Mouse (Mus musculus) splenic B cell, adult 2 months (primary cell): Measurements from ENCODE around the gene Tmem87a.

Source experiments
- DNase-seq: peaks from one replicate; pipeline ENCODE4 v3.0.0-alpha.2; 2011; ENCODE audit warnings: low read depth, low spot score
- H3K27me3 ChIP-seq: 2 replicates; pipeline ENCODE4 v1.6.1; 2012; ENCODE audit warnings: mild to moderate bottlenecking, low read length, moderate library complexity, mixed read lengths; ENCODE audit not compliant: control insufficient read depth, poor library complexity, insufficient read depth, severe bottlenecking
- H3K36me3 ChIP-seq: 2 replicates; pipeline ENCODE4 v1.6.1; 2012; ENCODE audit warnings: mild to moderate bottlenecking, low read length, moderate library complexity, mixed read lengths; ENCODE audit not compliant: control insufficient read depth, poor library complexity, insufficient read depth, severe bottlenecking

The Tmem87a gene

DNA sequence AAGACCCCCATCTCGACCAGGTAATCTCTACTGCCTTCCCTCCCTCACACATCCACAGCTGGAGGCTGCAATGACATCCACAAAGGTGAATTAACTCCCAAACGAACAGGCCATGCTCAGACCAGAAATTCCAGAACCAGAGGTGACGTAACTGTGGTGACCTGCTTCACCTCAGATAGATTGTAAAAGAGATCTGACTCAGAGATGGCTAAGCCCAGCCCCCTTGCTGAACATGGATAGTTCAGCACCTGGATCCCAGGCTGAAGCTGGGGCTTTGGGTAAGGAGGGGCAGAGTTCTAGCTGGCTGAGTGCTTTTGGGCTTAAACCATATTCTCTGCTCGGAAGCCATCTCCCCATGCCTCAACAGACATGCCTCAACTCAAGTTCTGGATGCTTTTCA, 88.8 kb downstream of the Tmem87a start:
- DNase-seq, result no peak
- Histone ChIP-seq H3K36me3 (peaks cover 4% of the 10 kb centered on the region; the same call in 1 of the 2 replicates), H3K27me3 (no peaks in the 10 kb centered on the region)

DNA sequence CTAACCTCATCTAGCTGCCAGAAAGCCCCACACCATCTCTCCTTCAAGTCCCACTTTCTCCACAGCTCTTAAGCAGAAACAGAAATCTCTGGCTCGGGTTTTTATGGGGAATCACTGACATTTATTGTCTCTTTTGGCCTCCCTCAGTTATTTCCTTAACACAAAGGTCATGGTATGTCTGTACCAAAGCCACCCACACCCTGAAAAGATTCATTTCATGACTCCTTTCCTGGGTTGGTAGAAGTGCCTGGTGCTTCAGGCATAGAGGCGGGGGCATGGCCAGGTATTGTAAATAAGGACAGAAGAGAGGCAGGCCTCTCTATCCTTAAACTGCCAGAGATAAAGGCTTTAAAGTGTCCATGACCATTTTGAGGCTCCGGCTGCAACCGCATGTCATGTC, 89.4 kb downstream of the Tmem87a start:
- Histone ChIP-seq H3K27me3 (no peaks in the 10 kb centered on the region), H3K36me3 (peaks cover 4% of the 10 kb centered on the region; the same call in 1 of the 2 replicates)
- no peak for DNase-seq

DNA sequence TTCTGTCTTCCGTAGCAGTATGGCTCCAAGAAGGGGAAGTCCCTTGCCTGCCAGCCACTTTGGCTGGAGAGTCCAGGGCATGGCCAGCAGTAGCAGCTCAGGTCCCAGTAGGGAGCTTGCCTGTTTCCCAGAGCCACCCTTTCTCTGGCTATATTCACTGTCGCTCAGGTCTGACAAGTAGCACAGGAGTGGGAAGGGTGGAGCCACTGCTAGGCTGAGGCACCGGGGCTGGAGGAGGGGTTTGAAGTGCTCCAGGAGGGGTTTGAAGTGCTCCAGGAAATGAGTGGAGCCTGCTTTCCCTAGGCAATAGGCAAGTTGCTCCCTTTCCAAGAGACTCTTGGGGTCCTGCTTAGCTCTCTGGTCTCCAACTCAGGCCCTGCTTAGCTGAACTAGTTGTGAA, 89.9 kb downstream of the Tmem87a start, which contains the start of gene Pla2g4f:
Gene Pla2g4f (minus strand): TSS at position 190 of the 400 bp plus-strand sequence.
- Histone ChIP-seq H3K36me3 (peaks cover 2% of the 10 kb centered on the region; the same call in 1 of the 2 replicates), H3K27me3 (no peaks in the 10 kb centered on the region)
- no peak for DNase-seq

DNA sequence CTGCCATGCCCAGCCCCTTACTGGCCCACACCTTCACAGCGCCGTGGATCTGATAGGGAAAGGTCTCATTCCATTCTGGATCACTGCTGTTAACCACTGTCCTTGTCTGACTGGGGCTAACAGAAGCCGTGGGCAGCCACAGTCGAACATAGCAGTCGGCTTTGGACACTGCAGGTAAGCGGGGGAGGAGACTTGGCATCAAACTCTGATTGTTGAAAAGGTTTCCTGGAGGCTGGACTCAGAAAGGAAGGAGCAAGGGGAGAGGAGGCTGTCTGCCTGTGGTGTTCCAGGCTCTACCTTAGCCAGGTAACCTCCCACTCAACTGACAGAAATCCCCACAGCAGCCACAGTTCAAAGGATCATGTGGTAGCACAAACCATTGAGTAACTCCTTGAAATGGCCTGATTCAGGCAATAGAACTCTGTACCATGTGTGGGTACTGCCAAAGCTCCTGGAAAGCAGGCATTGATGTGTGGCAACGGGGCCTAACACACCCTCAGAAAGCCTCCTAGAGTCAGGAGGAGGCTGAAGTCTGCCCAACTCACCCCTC, 91.6 kb downstream of the Tmem87a start:
- no peaks in the 10 kb centered on the region for H3K27me3 ChIP-seq
- no peak for DNase-seq
- no peaks in the 10 kb centered on the region for H3K36me3 ChIP-seq
